Mouse (Mus musculus) liver (tissue): ENCODE measurements at regions not wholly inside any gene's neighbourhood (a gene's known extent, or its start where the extent isn't known, plus 50 kb on each side); places are given as distances from the start of the nearest gene placed in this dataset.
A peak's percentile ranks its signal among the peaks of the same experiment; 100 is the strongest.

Experiments used
- DNase-seq: peaks from one replicate; pipeline ENCODE4 v3.0.0-alpha.2; 2020; ENCODE audit warnings: mixed read lengths

DNA sequence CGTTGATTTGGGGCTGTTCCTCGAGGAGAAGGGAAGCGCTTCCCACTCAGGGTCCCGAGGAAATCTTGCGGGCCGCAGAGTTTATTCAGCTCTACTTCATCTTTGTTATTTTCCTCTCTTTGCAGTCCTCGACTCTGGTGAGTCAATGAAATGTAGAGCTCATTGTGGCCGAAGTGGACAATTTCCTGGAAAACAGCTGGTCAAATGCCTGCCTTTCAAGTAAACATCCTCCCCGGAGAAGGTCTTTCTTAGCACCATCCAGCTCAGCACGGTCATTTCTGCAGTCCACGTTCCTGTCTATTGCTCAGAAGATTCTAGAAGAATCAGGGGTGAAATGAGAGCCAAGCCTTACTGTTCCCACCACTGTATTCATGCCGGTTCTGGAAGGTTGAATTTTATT lies 133.0 kb downstream of the Bcas1 start:
- DNase-seq = no peak

DNA sequence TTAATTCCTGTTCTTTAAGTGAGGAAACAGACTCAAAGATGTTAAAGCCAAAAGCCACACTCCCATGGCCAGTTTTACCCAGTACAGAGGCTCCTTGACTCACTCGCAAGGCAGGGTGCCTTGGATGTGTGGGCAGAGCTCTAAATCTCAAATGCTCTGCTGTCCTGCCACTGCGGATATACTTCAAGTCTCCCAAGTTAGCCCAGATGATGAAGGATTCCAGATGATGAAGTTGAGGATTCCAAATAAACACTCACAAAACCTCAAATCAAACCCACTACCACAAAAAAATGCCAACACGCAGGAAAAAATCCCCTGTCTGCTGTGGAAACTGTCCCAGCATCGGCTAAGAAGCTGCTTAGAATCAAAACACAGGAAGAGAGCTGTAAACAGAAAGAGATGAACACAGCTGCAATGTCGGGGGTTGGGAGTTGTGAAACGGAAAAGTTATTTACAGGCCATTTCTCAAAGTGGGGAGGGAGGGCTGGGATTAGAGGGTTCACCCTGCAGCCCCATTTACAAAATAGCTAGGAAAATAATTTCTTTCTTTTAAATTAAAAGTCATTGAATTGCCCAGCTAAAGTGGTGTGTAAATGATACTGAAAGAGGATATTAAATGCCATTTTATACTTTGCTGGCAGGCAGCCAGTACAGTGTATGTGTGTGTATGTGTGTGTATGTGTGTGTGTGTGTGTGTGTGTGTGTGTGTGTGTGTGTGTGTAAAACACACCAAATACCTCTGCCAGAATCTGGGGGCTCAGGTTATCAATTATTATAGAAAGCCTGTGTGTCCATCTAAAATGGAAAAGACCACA lies 135.6 kb downstream of the Bcas1 start:
- DNase-seq = no peak

DNA sequence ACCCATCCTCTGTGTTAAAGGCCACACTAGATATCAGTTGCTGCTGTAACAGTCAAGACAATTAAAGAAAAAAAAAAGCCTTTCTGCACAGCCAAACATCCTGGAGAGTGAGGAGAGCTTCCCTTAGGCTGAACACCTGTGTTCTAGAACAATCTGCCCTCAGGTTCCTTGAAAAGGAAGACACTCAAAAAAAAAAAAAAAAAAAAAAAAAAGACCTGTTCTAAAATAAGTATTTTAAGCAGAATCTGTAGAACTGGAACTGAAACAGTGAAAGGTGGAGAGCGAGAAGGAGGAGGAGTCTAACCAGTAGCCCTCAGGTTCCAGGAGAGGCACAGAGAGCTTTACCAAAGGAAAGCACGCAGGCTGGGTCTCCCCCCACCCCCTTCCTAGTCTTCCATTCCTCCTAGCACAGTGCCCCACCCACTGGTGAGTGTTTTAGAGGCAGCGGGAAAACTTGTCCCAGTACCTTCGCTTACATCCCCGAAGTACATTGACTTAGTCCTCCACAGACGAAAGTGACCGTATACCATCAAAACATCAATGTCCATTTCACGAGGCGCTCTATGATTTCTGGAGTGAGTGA lies 138.2 kb downstream of the Bcas1 start:
- DNase-seq = no peak

DNA sequence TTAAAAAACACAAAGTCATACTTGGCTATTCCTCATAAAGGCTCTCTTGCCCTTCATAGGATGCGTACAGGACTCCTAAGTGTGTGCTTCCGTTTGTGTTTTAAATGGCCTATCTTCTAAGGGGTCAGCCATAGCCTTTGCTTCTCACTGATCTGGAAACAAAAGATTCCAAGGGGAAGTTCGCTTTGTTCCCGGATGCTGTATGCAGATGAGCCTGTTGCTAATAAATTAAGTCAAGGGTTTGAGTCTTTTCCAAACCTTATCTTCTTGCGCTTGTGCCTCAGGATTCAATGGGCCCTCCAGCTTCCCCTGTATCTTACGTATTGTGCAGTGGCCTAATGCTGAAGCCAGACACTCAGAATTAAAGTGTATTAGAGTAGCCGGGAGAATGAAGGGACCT lies 138.9 kb downstream of the Bcas1 start:
- no peak for DNase-seq

DNA sequence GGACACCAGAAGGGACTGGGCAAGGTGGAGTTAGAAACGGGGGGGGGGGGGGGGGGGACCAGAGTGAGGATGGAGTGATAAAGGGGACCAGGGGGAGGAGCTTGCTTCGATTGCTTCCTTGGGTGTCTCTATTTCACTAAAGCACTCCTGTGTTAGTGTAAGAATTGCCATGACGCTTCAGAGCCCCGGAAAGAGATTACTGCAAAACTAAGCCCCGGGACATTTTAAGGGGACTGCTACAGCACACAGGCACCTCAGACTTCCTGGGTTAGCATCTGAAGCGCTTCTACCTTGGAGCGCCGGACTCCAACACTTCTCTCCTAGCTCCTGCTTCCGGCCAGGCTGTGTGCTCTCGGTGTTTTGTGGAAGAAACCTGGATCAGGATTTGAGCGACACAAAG lies 139.4 kb downstream of the Bcas1 start:
- no peak for DNase-seq

DNA sequence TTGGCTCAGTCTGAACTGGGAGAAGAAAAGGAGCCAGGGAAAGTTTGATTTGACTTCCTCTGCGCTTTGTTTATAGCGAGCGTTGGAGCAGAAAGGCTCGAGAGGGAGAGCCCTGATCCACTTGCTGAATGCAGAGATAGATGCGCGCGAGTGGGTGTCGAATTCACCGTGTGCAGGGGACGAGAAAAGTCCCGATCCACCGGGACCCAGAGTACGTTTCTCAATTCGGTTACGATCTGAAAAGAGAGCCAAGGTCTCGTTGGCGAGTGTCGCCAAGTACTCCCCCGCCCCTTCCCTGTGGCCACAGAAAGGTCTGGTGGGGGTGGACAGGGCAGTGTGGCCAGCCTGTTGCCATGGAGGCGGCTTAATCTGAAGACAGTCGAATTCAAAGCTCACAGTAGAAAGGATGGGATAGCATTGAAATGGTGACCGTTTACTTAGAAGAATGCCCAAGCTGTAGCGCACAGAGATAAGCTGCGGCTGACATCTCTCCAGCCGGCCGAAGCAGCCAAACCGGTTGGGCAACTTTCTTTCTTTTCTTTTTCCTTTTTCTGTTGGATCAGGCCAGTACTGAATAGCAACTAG lies 139.5 kb upstream of the Zfp217 start:
- DNase-seq = no peak

DNA sequence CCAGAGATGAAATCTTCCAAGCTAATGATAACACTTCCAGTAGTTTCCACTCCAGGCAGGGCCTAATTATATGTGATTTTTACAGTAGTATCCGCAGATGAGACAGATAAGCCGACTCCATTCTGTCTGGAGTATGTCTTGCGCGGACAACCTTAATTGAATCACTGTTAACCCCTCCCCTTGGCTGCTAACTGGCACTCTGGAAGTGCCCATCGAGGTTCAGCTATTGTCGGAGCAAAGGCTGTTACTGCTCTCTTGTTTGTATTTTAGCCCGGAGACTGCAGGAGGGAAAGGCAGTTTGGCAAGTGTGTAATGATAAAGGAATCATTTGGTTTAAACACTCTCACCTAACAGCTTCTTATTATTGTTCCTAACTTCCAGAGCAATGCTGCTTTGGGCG lies 138.9 kb upstream of the Zfp217 start:
- DNase-seq = no peak

DNA sequence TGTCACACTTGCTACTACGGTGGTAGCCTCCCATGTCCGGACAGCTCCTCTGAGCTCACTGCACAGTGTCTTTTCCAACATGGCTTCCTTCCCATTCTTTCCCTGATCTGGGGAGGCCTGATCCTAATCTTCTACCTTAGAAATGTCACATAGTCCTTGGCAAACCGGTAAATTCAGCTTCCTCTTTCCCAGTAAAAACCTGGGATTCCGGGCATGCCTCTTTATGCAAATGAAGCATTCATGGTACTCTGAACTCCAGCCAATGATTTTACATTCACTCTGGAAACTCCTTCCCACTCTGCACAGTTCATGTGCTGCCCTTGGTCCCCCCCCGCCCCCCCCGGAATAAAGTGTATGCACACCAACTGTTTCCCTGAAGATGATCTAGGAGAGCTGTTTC lies 134.6 kb upstream of the Zfp217 start:
- no peak for DNase-seq

DNA sequence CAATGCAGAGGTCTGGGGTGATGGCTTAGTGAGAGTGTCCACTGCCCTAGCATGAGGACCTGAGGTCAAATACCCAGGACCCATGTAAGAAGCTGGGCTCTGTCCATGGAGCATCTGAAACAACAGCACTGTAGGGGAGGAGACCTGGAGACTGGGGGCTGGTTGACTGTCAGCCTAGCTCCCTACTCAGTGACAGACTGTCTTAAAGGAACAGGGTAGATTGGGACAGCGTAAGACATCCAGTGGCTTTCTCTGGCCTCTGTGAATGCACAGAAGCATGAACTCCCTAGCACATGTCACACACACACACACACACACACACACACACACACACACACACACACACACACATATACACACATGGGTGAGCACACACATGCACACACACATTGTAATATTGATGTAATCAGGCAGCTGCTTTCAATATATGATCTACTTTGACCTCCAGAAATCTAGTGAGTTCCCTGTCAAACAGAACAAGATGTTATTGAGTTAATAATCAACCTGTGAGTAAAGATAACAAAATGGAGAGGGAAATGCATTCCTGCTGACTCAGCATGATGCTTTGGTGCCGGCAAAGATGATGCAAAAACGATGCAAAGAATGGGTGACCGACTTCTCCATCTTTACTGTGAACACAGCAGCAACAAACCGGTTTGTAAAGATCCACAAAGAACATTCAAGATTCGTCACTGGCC lies 133.6 kb upstream of the Zfp217 start:
- DNase-seq = no peak

DNA sequence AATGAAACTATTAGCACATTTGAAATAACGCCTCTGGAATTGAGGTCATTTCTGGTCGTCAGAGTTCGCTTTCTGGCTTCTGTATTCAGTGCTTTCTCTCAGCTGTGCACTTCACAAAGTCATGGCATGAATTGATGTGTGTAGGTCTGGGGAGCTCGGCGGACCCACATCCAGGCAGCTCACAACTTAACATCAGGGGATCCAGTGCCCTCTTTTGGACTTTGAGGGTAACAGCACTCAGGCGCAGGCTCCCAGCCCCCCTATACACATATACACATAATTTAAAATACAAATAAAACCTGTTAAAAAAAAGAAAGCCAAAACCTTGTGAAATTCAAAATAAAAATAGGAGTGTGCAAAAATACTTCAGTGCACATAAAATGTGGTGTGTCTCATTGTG lies 132.8 kb upstream of the Zfp217 start:
- peak; percentile 10 for DNase-seq

DNA sequence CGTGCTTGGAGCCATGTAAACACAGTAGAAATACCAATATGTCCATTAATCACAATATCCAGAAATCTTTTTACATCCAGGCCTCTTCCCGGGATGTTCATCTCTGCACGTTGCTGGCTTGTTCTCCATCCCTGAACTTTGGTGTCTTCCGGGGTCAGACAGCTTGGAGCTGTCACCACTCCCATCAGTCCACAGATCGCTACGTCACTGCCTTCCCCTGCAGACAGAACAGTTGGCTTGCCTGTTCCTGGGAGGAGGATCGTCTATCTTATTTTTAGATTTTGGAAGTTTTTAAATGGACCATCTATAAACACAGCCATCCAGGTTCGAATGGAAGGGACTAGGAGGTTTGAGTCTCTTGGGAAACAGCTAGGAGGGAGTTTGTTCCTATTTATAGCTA lies 130.0 kb upstream of the Zfp217 start:
- no peak for DNase-seq

DNA sequence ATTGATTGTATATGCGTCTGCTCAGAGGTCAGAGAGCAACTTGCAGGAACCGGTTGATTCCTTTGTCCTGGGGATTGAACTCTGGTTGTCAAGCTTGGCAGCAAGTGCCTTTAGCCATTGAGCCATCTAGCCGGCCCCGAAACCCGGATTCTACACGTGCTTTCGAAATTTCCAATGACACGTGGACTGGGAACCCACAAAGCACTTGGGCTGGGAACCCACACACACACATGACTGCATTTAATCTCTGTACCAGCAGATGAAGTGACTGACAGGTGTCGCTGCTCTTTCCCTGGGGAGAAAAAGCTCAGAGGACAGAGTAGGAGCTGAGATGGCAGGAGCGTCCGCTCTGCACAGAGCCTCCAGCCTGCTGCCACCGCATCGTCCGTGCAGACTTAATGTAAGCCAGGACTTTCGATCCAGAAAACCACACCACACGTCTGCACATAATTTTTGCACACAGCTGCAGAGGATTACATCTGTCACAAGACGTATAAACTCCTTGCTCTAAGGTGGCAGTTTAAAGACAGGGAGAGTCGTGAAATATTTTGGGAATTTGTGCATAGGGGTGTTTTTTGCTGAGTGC lies 129.4 kb upstream of the Zfp217 start:
- DNase-seq = no peak

DNA sequence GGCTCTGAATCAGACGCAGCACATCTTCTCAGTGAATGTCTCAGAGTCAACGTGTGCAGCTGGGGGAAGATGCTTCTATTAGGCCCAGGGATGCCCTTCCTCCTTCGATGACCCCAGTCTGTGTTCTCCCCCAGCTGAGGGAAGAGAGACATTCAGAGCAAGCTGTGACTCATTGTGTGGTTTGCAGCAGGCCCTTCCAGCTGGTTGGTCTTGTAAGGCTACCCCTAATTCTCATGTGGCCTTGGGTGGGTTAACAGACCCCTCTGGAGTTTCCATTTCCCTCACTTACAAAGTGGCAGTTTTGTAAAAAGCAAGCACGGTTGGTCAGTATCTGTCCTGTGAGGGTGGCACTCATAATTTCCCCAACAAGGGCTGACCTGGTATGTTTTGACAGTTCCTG lies 127.8 kb upstream of the Zfp217 start:
- DNase-seq = no peak

DNA sequence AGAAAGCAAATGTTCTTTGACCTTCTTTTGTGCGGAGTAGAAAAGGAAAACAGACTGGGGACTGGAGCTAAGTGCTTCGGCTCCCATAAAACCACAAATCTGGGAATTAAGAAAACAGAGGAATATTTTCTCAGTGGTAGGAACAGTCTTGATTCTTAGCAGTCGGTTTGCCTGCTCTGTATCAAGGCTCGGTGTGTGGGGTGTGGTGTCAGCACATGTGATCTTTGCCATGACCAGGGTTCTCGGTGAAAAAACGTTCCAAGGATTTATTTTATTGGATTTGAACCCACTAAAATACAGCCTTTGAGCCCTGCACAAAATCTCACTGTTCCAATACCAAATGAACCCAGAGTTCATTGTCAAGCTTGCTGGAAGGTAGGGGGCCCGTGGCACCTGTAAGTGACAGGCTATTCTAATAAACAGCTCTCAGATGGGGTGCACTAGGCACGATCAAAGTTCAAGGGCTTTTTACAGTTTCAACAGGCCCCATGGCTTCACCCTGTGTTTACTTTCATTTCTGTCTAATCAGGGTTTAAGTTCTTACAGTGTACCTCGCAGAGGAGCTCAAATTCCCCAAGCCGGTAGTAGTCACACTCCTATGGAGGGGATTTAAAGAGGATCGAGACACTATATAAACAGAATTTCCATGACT lies 122.1 kb upstream of the Zfp217 start:
- DNase-seq = no peak

DNA sequence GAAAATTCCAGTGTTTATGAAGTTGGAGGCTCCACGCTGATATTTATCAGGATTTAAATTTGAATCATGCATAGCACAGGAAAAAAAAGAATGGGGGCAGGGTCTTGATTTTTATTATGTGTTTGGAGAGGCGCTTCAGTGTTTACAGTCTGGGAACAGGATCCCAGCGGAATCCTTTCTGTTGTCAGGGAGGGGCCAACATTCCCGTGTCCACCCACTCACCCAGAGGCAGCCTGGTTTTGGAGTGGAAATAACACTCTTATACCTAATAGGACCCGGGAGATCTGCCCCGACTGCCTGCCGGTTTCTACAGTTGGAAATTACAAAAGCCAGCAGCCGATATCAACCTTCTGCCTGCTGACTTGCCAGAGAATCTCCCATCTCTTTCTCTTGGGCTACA lies 120.2 kb upstream of the Zfp217 start:
- no peak for DNase-seq

DNA sequence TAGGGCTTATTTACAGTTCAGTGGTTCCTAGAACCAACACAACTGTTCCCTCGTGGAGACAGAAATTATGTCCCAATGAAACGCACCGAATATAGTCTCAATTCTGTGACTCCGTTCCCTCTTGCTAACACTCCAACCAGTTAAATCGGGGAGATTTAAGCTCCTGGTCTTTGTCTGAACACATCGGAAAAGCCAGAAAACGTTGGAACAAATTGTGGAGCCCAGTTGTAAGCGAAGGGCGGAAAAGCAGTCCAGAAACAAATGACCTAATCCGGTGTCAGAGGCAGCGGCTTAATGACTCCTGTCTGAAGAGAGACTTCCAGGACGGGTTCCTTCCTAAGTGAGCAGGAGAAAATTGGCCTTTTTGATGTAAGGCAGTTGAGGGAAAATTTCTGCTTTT lies 119.2 kb upstream of the Zfp217 start:
- DNase-seq = no peak

DNA sequence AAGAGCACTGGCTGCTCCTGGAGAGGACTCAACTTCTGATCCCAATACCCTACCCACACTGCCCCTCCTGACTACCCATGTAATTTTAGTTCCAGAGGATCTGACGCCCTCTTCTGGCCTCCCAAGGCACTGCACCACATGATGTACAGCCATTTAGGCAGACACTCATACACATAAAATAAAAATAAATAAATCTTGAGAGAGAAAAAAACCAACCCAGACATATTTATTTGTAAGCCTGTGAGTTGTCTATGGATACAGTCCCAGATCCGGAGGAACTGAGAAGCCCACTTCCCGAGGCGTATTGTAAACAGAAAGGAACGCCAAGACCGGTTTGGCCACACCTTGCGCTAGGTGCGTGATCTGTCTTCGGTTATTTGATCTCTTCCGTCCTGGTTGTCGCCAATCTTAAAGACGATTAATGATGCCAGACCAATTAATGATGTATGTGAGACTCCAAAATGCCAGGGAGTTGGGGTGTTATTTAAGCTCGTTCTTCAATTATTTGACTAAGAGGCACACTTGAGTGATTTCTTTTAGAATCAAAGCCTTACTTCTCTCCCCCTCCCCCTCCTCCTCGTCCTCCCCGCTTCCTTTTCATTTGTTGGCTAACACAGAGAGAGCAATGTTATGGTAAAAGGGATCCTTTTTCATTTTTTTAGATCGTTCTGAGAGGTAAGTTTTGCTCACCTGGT lies 118.7 kb upstream of the Zfp217 start:
- peak; percentile 36 for DNase-seq

DNA sequence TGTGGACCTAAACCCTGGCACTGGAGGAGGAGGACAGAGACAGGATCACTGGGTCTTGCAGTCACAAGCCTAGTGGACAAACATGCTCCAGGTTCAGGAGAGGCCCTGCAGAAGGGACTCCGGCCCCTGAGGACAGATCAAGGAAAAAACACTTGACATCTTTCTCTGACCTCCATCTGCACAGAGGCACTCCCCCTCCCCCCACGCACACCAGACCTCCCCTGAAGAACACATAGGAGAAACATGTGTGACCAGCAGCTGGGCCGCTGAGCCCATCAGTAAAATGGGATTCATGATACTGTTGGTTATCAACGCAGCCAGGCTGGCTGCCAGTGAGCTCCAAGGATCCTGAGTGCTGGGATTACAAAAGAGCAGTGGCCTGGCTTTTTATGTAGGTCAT lies 115.7 kb upstream of the Zfp217 start:
- DNase-seq = no peak

DNA sequence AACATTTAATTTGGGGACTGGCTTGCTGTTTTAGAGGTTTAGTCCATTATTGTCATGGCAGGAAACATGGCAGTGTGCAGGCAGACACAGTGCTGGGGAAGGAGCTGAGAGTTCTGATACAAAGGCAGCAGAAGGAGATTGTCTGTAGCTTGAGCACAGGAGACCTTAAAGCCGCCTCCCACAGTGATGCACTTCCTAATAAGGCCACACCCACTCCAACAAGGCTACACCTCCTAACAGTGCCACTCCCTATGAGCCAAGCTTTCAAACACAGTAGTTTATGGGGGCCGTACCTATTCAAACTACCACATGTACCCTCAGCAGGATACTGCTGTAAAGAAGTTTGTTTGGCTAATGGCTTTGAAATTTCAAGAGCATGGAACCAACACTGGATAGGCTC lies 113.3 kb upstream of the Zfp217 start:
- no peak for DNase-seq

DNA sequence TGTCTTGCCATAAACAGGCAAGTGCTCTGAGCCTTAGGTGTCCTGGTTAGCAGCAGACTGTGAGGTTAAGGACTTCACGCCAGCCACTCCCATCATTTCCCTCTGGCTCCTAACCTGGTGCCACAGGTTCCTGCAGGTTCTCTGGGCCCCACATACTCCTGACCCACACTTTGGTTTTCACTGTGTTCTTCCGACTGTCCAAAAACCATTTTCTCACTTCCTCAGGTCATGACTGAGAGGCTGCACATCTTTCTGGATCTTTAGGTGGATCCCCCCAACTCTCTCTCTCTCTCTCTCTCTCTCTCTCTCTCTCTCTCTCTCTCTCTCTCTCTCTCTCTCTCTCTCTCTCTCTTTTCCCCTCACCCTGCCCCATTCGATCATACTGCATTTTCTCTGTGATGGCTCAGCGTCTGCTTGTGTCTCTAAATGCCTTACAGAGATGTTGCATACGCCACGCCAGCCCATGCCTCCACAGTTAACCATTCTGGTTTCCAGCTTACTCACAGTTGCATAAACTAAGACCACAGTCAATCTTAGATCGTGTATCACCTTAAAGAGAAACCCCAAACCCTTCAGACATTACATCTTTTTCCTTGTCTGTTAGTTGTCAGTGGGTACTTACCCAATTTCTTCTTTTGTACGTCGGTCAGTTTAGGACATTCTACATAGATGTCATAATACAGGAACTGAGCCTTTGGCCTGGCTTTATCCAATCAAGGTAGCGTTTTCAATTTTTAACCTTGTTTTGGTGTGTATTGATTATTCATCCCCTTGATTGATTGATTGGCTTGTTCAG lies 112.0 kb upstream of the Zfp217 start:
- DNase-seq = no peak

DNA sequence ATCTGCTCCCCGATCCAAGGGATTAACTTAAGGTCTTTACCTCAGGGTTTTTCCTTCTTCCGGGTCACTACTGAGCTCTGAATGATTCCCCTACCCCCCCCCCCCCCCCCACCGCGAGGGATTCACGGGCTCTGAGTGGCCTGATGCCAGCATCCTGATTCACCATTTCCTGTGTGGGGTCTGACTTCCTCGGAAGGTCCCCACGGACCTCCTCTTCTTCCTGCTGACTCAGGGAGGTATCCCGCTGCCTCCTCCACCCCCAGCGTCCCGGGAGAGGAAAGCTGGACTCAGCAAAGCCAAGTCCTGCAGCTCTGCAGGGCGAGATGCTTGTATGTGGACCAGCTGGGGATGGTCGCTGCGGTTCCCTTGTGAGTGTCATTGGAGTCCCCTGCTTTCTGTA lies 110.5 kb upstream of the Zfp217 start:
- peak; percentile 28 for DNase-seq
